Mouse (Mus musculus): ENCODE results near the gene Arnt. TPM values are rescaled to one million over a fixed set of nuclear protein-coding genes. Genes with fewer than 3 reads are reported as not detected.
"Not testable (repeated sequence)": the region's sequence is repeated elsewhere in the genome, so short reads cannot be mapped to it uniquely, and the experiment has no call there.

The Arnt gene
- polyA plus RNA-seq (2015; fragmentation: Nextera tagmentation; extraction: Ambion mirVana), result 18.4 and 18.8 TPM in 2 replicates

GRCm38 (mm10) chr3:95434136-95434982 is at the start of gene Arnt:
Arnt (plus strand) TSS chr3:95434388.
- ATAC-seq, result peak; percentile 99
- no peaks in the 10 kb centered on the region for H3K9me3 ChIP-seq (replicated peaks; ENCODE audit: control insufficient read depth, low read length, poor library complexity, severe bottlenecking)
- peaks cover 16% of the 10 kb centered on the region for H3K4me1 ChIP-seq (ENCODE audit: control insufficient read depth, insufficient read depth, low read length)
- H3K27ac ChIP-seq (ENCODE audit: low read length), result peak within 1 kb of the TSS; percentile 88
- H3K9ac ChIP-seq (ENCODE audit: low read depth, low read length), result peak within 1 kb of the TSS; percentile 88
- no peaks in the 10 kb centered on the region for H3K27me3 ChIP-seq (ENCODE audit: control insufficient read depth, insufficient read depth, low read depth, low read length)
- WGBS, result under 1% methylated on average over 46 of the region's 47 CpGs
- H3K36me3 ChIP-seq (ENCODE audit: control insufficient read depth, insufficient read depth, low read length), result no peaks in the 10 kb centered on the region; the same call in 1 of the 2 replicates
- H3K4me2 ChIP-seq (ENCODE audit: low read length), result peak within 1 kb of the TSS; percentile 79
- H3K4me3 ChIP-seq (ENCODE audit: low read depth, low read length), result peak within 1 kb of the TSS; percentile 93

DNA sequence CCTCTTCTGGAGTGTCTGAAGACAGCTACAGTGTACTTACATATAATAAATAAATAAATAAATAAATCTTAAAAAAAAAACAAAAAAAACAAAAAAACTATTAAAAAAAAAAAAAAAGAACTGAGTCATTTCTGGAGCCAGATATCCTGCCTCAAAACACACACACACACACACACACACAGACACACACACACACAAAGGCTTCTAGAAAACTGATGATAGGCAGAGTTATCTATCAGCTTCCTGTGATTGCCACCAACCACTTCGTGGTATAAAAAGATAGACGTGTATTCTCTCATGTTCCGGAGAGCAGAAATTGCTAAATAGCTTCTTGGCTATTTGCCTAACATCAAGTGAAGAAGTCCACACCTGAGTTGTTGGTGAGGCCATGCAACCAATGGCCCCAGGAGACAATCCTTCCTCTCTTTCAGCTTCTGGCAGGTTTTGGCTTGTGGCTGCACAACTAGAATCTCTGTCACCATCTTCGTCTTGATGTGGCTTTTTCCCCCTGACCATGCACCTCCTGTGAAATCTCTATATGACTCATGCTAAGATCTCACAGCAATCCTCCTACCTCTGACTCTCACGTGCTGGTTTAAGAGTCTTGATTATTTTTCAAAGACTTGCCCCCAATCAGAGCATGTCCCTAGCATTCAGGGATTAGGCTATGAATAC is 48.6 kb upstream of the Arnt start:
- Histone ChIP-seq H3K36me3 (ENCODE audit: control insufficient read depth, insufficient read depth, low read length) (no peaks in the 10 kb centered on the region), H3K4me1 (ENCODE audit: control insufficient read depth, insufficient read depth, low read length) (no peaks in the 10 kb centered on the region), H3K4me2 (ENCODE audit: low read length) (no peak overlapping the region), H3K9me3 (replicated peaks; ENCODE audit: control insufficient read depth, low read length, poor library complexity, severe bottlenecking) (no peaks in the 10 kb centered on the region), H3K27me3 (ENCODE audit: control insufficient read depth, insufficient read depth, low read depth, low read length) (no peaks in the 10 kb centered on the region), H3K27ac (ENCODE audit: low read length) (no peak overlapping the region), H3K9ac (ENCODE audit: low read depth, low read length) (no peak overlapping the region), H3K4me3 (ENCODE audit: low read depth, low read length) (no peak overlapping the region)
- 86% methylated on average over 5 of the region's 5 CpGs for WGBS
- ATAC-seq, result no peak

DNA sequence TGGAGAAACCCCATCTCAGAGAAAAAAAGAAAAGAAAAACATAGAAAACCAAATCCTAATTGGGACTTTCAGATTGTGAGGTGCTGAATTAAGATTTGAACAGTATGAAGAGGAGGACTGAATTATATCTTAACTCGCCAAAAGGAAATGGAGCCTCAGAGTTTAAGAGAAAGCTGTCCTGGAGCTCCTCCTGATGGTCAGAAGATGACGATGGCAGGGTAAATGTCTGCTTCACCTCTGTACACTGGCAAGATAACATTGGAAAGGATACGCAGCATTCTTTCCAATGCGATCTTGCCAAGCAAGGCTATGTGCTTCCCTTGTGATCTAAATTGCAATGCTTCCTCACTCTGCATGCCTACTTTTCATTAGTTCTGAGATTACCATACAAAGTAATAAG is 39.8 kb upstream of the Arnt start:
- 86% methylated on average over 4 of the region's 4 CpGs for WGBS

DNA sequence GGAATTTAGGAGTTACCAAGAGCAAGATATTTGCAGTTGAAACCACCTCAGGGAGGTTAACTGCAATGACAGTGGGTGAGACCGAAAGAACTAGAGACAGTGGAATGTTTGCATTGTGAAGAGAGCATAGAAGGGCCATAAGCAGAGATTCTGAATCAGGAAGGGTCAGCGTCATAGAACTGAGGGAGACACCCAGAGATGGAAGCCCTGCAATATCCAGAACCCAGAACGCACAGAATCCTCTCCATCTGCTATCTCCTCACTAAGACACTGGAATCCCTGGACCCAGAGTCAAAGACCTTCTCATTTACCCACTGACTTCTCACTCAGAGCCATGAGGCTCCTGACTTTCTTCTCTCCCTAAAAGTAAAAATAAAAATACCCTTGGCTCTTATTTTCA is 31.4 kb upstream of the Arnt start, which contains the start of gene 4930558C23Rik:
TSS of gene 4930558C23Rik (minus strand) at position 101 of the 400 bp plus-strand sequence.
- 96% methylated on average over 3 of the region's 3 CpGs for WGBS
- H3K9ac ChIP-seq (ENCODE audit: low read depth, low read length), result no peak within 1 kb of the TSS

More for the DNA sequence above, 39.8 kb upstream of the Arnt start:
- Histone ChIP-seq H3K36me3 (ENCODE audit: control insufficient read depth, insufficient read depth, low read length) (no peaks in the 10 kb centered on the region), H3K4me3 (ENCODE audit: low read depth, low read length) (no peak overlapping the region), H3K27ac (ENCODE audit: low read length) (no peak overlapping the region), H3K9me3 (replicated peaks; ENCODE audit: control insufficient read depth, low read length, poor library complexity, severe bottlenecking) (no peaks in the 10 kb centered on the region), H3K27me3 (ENCODE audit: control insufficient read depth, insufficient read depth, low read depth, low read length) (no peaks in the 10 kb centered on the region), H3K4me2 (ENCODE audit: low read length) (no peak overlapping the region), H3K9ac (ENCODE audit: low read depth, low read length) (no peak overlapping the region), H3K4me1 (ENCODE audit: control insufficient read depth, insufficient read depth, low read length) (no peaks in the 10 kb centered on the region)
- ATAC-seq, result no peak

DNA sequence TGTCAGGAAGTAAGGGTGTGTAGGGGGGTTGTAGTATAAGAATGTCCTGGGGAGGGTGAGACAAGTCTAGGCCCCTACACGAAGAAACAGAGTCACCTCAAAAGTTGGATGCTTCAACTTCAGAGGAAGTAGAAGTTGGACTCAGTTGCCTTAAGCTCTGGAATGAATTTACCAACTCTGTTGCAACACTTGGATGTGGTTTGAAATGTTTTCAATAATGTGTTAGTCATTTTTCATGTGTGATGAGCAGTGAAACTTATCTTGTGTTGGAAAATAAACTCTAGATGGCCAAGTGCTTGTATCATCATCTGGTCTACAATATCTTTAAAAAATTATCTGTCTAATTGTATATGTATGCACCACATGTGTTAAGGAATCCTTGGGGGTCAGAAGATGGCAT is 26.5 kb upstream of the Arnt start:
- Histone ChIP-seq H3K4me2 (ENCODE audit: low read length) (no peak overlapping the region), H3K4me3 (ENCODE audit: low read depth, low read length) (no peak overlapping the region), H3K9ac (ENCODE audit: low read depth, low read length) (no peak overlapping the region), H3K27me3 (ENCODE audit: control insufficient read depth, insufficient read depth, low read depth, low read length) (no peaks in the 10 kb centered on the region), H3K27ac (ENCODE audit: low read length) (no peak overlapping the region), H3K9me3 (replicated peaks; ENCODE audit: control insufficient read depth, low read length, poor library complexity, severe bottlenecking) (no peaks in the 10 kb centered on the region), H3K36me3 (ENCODE audit: control insufficient read depth, insufficient read depth, low read length) (no peaks in the 10 kb centered on the region), H3K4me1 (ENCODE audit: control insufficient read depth, insufficient read depth, low read length) (no peaks in the 10 kb centered on the region)
- ATAC-seq, result no peak
- 80% methylated on average over 1 of the region's 1 CpGs for WGBS

More for the DNA sequence above, 31.4 kb upstream of the Arnt start, which contains the start of gene 4930558C23Rik:
- H3K4me1 ChIP-seq (ENCODE audit: control insufficient read depth, insufficient read depth, low read length), result no peaks in the 10 kb centered on the region
- no peaks in the 10 kb centered on the region for H3K36me3 ChIP-seq (ENCODE audit: control insufficient read depth, insufficient read depth, low read length)
- no peak for ATAC-seq
- no peaks in the 10 kb centered on the region for H3K27me3 ChIP-seq (ENCODE audit: control insufficient read depth, insufficient read depth, low read depth, low read length)
- no peak within 1 kb of the TSS for H3K4me2 ChIP-seq (ENCODE audit: low read length)
- no peak within 1 kb of the TSS for H3K4me3 ChIP-seq (ENCODE audit: low read depth, low read length)
- H3K27ac ChIP-seq (ENCODE audit: low read length), result no peak within 1 kb of the TSS
- no peaks in the 10 kb centered on the region for H3K9me3 ChIP-seq (replicated peaks; ENCODE audit: control insufficient read depth, low read length, poor library complexity, severe bottlenecking)

DNA sequence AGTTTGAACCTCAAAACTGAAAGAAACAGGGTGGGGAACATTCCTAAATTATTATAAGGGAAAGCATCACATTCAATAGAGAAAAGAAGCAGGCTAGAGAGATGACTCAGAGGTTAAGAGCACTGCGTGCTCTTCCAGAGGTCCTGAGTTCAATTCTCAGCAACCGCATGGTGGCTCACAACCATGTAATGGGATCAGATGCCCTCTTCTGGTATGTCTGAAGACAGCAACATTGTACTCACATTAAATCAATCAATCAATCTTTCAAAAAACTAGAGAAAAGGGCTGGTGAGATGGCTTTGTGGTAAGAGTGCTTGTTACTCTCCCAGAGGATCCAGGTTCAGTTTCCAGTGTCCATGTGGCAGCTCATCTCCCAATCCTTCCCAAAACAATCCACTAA is 25.3 kb upstream of the Arnt start:
- H3K4me3 ChIP-seq (ENCODE audit: low read depth, low read length), result no peak overlapping the region
- H3K9ac ChIP-seq (ENCODE audit: low read depth, low read length), result no peak overlapping the region
- no peak overlapping the region for H3K4me2 ChIP-seq (ENCODE audit: low read length)
- H3K9me3 ChIP-seq (replicated peaks; ENCODE audit: control insufficient read depth, low read length, poor library complexity, severe bottlenecking), result no peaks in the 10 kb centered on the region
- no peak overlapping the region for H3K27ac ChIP-seq (ENCODE audit: low read length)
- WGBS, result 95% methylated on average over 2 of the region's 2 CpGs
- H3K27me3 ChIP-seq (ENCODE audit: control insufficient read depth, insufficient read depth, low read depth, low read length), result no peaks in the 10 kb centered on the region
- H3K4me1 ChIP-seq (ENCODE audit: control insufficient read depth, insufficient read depth, low read length), result no peaks in the 10 kb centered on the region
- H3K36me3 ChIP-seq (ENCODE audit: control insufficient read depth, insufficient read depth, low read length), result no peaks in the 10 kb centered on the region
- ATAC-seq, result no peak

- H3K4me3 ChIP-seq (ENCODE audit: low read depth, low read length), result no peak overlapping the region
- 91% methylated on average over 1 of the region's 1 CpGs for WGBS
- no peaks in the 10 kb centered on the region for H3K36me3 ChIP-seq (ENCODE audit: control insufficient read depth, insufficient read depth, low read length)
- no peak overlapping the region for H3K27ac ChIP-seq (ENCODE audit: low read length)
- H3K9me3 ChIP-seq (replicated peaks; ENCODE audit: control insufficient read depth, low read length, poor library complexity, severe bottlenecking), result no peaks in the 10 kb centered on the region
- no peaks in the 10 kb centered on the region for H3K27me3 ChIP-seq (ENCODE audit: control insufficient read depth, insufficient read depth, low read depth, low read length)
- no peak overlapping the region for H3K9ac ChIP-seq (ENCODE audit: low read depth, low read length)
- H3K4me2 ChIP-seq (ENCODE audit: low read length), result no peak overlapping the region
- H3K4me1 ChIP-seq (ENCODE audit: control insufficient read depth, insufficient read depth, low read length), result no peaks in the 10 kb centered on the region
- no peak for ATAC-seq
Measured at GRCm38 (mm10) chr3:95412268-95412667, 21.9 kb upstream of the Arnt start.

- Histone ChIP-seq H3K9ac (ENCODE audit: low read depth, low read length) (no peak overlapping the region), H3K4me3 (ENCODE audit: low read depth, low read length) (no peak overlapping the region), H3K4me2 (ENCODE audit: low read length) (no peak overlapping the region), H3K4me1 (ENCODE audit: control insufficient read depth, insufficient read depth, low read length) (no peaks in the 10 kb centered on the region), H3K27me3 (ENCODE audit: control insufficient read depth, insufficient read depth, low read depth, low read length) (no peaks in the 10 kb centered on the region), H3K27ac (ENCODE audit: low read length) (no peak overlapping the region), H3K9me3 (replicated peaks; ENCODE audit: control insufficient read depth, low read length, poor library complexity, severe bottlenecking) (no peaks in the 10 kb centered on the region; the same call in 1 of the 2 replicates), H3K36me3 (ENCODE audit: control insufficient read depth, insufficient read depth, low read length) (no peaks in the 10 kb centered on the region)
- no peak for ATAC-seq
- WGBS, result 96% methylated on average over 6 of the region's 6 CpGs
Measured at GRCm38 (mm10) chr3:95417866-95418265, 16.3 kb upstream of the Arnt start.

GRCm38 (mm10) chr3:95426476-95426875 is 7.7 kb upstream of the Arnt start:
- WGBS, result 88% methylated on average over 5 of the region's 5 CpGs

More at GRCm38 (mm10) chr3:95426476-95426875, 7.7 kb upstream of the Arnt start:
- not testable (repeated sequence) for H3K9ac ChIP-seq (ENCODE audit: low read depth, low read length); H3K4me1 ChIP-seq (ENCODE audit: control insufficient read depth, insufficient read depth, low read length); H3K4me2 ChIP-seq (ENCODE audit: low read length); H3K36me3 ChIP-seq (ENCODE audit: control insufficient read depth, insufficient read depth, low read length); H3K27me3 ChIP-seq (ENCODE audit: control insufficient read depth, insufficient read depth, low read depth, low read length); ATAC-seq; H3K9me3 ChIP-seq (replicated peaks; ENCODE audit: control insufficient read depth, low read length, poor library complexity, severe bottlenecking); H3K4me3 ChIP-seq (ENCODE audit: low read depth, low read length); H3K27ac ChIP-seq (ENCODE audit: low read length)
